Mouse (Mus musculus): ENCODE measurements at regions not wholly inside any gene's neighbourhood (a gene's known extent, or its start where the extent isn't known, plus 50 kb on each side); places are given as distances from the start of the nearest gene placed in this dataset.

DNA sequence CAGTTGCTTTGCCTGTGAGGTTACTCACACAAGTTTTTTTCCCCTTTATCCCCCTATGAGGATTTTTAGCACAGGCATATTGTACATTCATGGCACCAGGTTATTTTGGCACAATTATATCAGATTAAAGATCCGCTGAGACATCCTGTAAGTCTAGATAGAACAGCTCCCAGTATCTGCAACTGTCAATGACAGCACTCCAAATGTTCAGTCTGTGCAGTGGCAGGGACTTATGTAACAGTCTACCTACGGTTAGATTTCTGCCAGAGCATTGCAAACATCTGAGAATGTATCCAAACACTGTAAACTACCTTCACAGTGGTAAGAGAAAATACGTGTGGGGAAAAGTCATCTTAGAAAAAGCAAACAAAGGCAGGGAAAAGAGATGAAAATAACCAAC, 163.5 kb upstream of the Kcnh7 start:
- Histone ChIP-seq H3K4me2 (ENCODE audit: low read depth, low read length) (no peak overlapping the region), H3K4me1 (ENCODE audit: control insufficient read depth, insufficient read depth, low read length) (no peaks in the 10 kb centered on the region), H3K4me3 (replicated peaks; ENCODE audit: low read length) (no peak overlapping the region), H3K36me3 (ENCODE audit: control insufficient read depth, insufficient read depth, low read length) (no peaks in the 10 kb centered on the region), H3K9me3 (replicated peaks; ENCODE audit: control insufficient read depth, low read length) (no peaks in the 10 kb centered on the region), H3K27me3 (ENCODE audit: control insufficient read depth, insufficient read depth, low read length) (no peaks in the 10 kb centered on the region), H3K9ac (ENCODE audit: low read length) (no peak overlapping the region), H3K27ac (ENCODE audit: low read length) (no peak overlapping the region)
- 64% methylated on average over 3 of the region's 3 CpGs for WGBS
- no peak for ATAC-seq (ENCODE audit: insufficient read depth, low FRiP score)

GRCm38 (mm10) chr2:63326750-63327149, 142.7 kb upstream of the Kcnh7 start:
- ATAC-seq (ENCODE audit: insufficient read depth, low FRiP score) = no peak
- no peak overlapping the region for H3K27ac ChIP-seq (ENCODE audit: low read length)
- no peaks in the 10 kb centered on the region for H3K4me1 ChIP-seq (ENCODE audit: control insufficient read depth, insufficient read depth, low read length)
- H3K27me3 ChIP-seq (ENCODE audit: control insufficient read depth, insufficient read depth, low read length) = no peaks in the 10 kb centered on the region
- H3K9ac ChIP-seq (ENCODE audit: low read length) = no peak overlapping the region
- no peaks in the 10 kb centered on the region for H3K9me3 ChIP-seq (replicated peaks; ENCODE audit: control insufficient read depth, low read length)
- H3K4me3 ChIP-seq (replicated peaks; ENCODE audit: low read length) = no peak overlapping the region
- 63% methylated on average over 4 of the region's 4 CpGs for WGBS
- H3K36me3 ChIP-seq (ENCODE audit: control insufficient read depth, insufficient read depth, low read length) = no peaks in the 10 kb centered on the region
- no peak overlapping the region for H3K4me2 ChIP-seq (ENCODE audit: low read depth, low read length)

- Histone ChIP-seq H3K36me3 (ENCODE audit: control insufficient read depth, insufficient read depth, low read length) (no peaks in the 10 kb centered on the region), H3K4me3 (replicated peaks; ENCODE audit: low read length) (no peak overlapping the region), H3K9ac (ENCODE audit: low read length) (no peak overlapping the region), H3K4me2 (ENCODE audit: low read depth, low read length) (no peak overlapping the region), H3K27me3 (ENCODE audit: control insufficient read depth, insufficient read depth, low read length) (no peaks in the 10 kb centered on the region), H3K9me3 (replicated peaks; ENCODE audit: control insufficient read depth, low read length) (no peaks in the 10 kb centered on the region), H3K4me1 (ENCODE audit: control insufficient read depth, insufficient read depth, low read length) (no peaks in the 10 kb centered on the region), H3K27ac (ENCODE audit: low read length) (no peak overlapping the region)
- peak; percentile 82 for ATAC-seq (ENCODE audit: insufficient read depth, low FRiP score)
These were observed 96.8 kb upstream of the Kcnh7 start for GRCm38 (mm10) chr2:63280911-63281310.

GRCm38 (mm10) chr2:63273799-63274203, 89.7 kb upstream of the Kcnh7 start:
- H3K9me3 ChIP-seq (replicated peaks; ENCODE audit: control insufficient read depth, low read length) = no peaks in the 10 kb centered on the region
- WGBS = 13% methylated on average over 3 of the region's 3 CpGs
- no peak overlapping the region for H3K27ac ChIP-seq (ENCODE audit: low read length)

GRCm38 (mm10) chr2:63246091-63246612, 62.1 kb upstream of the Kcnh7 start:
- no peak overlapping the region for H3K27ac ChIP-seq (ENCODE audit: low read length)
- H3K4me2 ChIP-seq (ENCODE audit: low read depth, low read length) = no peak overlapping the region
- no peaks in the 10 kb centered on the region for H3K9me3 ChIP-seq (replicated peaks; ENCODE audit: control insufficient read depth, low read length)
- WGBS = 86% methylated on average over 4 of the region's 4 CpGs
- no peaks in the 10 kb centered on the region for H3K36me3 ChIP-seq (ENCODE audit: control insufficient read depth, insufficient read depth, low read length)
- H3K4me1 ChIP-seq (ENCODE audit: control insufficient read depth, insufficient read depth, low read length) = no peaks in the 10 kb centered on the region
- H3K9ac ChIP-seq (ENCODE audit: low read length) = no peak overlapping the region
- no peak overlapping the region for H3K4me3 ChIP-seq (replicated peaks; ENCODE audit: low read length)
- ATAC-seq (ENCODE audit: insufficient read depth, low FRiP score) = no peak
- no peaks in the 10 kb centered on the region for H3K27me3 ChIP-seq (ENCODE audit: control insufficient read depth, insufficient read depth, low read length)

More at GRCm38 (mm10) chr2:63273799-63274203, 89.7 kb upstream of the Kcnh7 start:
- no peaks in the 10 kb centered on the region for H3K27me3 ChIP-seq (ENCODE audit: control insufficient read depth, insufficient read depth, low read length)
- H3K4me2 ChIP-seq (ENCODE audit: low read depth, low read length) = no peak overlapping the region
- no peak for ATAC-seq (ENCODE audit: insufficient read depth, low FRiP score)
- no peaks in the 10 kb centered on the region for H3K4me1 ChIP-seq (ENCODE audit: control insufficient read depth, insufficient read depth, low read length)
- no peak overlapping the region for H3K9ac ChIP-seq (ENCODE audit: low read length)
- H3K4me3 ChIP-seq (replicated peaks; ENCODE audit: low read length) = no peak overlapping the region
- H3K36me3 ChIP-seq (ENCODE audit: control insufficient read depth, insufficient read depth, low read length) = no peaks in the 10 kb centered on the region

DNA sequence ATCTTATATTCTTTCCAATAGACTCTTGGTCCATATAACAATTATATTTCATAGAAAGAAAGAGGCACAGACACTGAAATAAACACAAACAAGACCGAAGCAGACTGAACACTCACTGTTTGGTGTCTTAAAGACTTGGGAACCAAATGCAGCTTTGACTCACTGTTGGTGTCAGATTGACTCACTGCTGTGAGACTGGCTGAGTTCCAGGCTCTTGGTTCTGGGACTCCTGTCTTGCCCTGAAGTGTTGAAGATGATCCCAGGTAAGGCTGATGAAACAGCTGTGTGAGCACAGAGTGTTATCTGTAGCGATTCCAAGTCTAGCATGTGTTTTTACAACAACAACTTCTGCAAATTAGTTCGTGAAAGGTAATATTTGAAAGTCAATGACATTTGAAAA, 55.2 kb upstream of the Kcnh7 start:
- no peak overlapping the region for H3K4me3 ChIP-seq (replicated peaks; ENCODE audit: low read length)
- H3K27ac ChIP-seq (ENCODE audit: low read length) = no peak overlapping the region
- no peaks in the 10 kb centered on the region for H3K27me3 ChIP-seq (ENCODE audit: control insufficient read depth, insufficient read depth, low read length)
- H3K9me3 ChIP-seq (replicated peaks; ENCODE audit: control insufficient read depth, low read length) = no peaks in the 10 kb centered on the region
- H3K4me1 ChIP-seq (ENCODE audit: control insufficient read depth, insufficient read depth, low read length) = no peaks in the 10 kb centered on the region
- H3K9ac ChIP-seq (ENCODE audit: low read length) = no peak overlapping the region
- no peak for ATAC-seq (ENCODE audit: insufficient read depth, low FRiP score)
- H3K36me3 ChIP-seq (ENCODE audit: control insufficient read depth, insufficient read depth, low read length) = no peaks in the 10 kb centered on the region
- WGBS = 80% methylated on average over 3 of the region's 3 CpGs
- H3K4me2 ChIP-seq (ENCODE audit: low read depth, low read length) = no peak overlapping the region
